Mouse (Mus musculus) megakaryocyte, embryonic 14.5 days (primary cell): ENCODE measurements around the gene Gpc6.

Source experiments
- FLI1 ChIP-seq: IDR thresholded peaks from 2 replicates; pipeline ENCODE4 v1.6.1; 2012; ENCODE audit warnings: low read length, inconsistent platforms, mixed read lengths
- GATA1 ChIP-seq: IDR thresholded peaks from 3 replicates; pipeline ENCODE4 v1.6.1; 2012; ENCODE audit warnings: mixed read lengths, low read length, inconsistent platforms, borderline replicate concordance

GRCm38 (mm10) chr14:116924266-116924665 is 849 bp upstream of the Gpc6 start:
- TF ChIP-seq GATA1, result no peak
- TF ChIP-seq FLI1, result no peak
